Mouse (Mus musculus) thymus, postnatal 36 days (tissue): ENCODE data around the gene Gm3286.
"Not testable (repeated sequence)": the region's sequence is repeated elsewhere in the genome, so short reads cannot be mapped to it uniquely, and the experiment has no call there.

ENCODE experiments used
- DNase-seq, 2 experiments: peaks; one replicate each; pipeline ENCODE4 v3.0.0; 2022; ENCODE audit warnings: mixed read lengths in 2 of 2

The Gm3286 gene

GRCm38 (mm10) chr5:95510458-95510857 is at the start of gene Gm3286:
Gm3286 (plus strand) TSS chr5:95510758.
- not testable (repeated sequence) for DNase-seq
